Mouse (Mus musculus): ENCODE measurements at regions not wholly inside any gene's neighbourhood (a gene's known extent, or its start where the extent isn't known, plus 50 kb on each side); places are given as distances from the start of the nearest gene placed in this dataset.
"Not testable (repeated sequence)": the region's sequence is repeated elsewhere in the genome, so short reads cannot be mapped to it uniquely, and the experiment has no call there.

DNA sequence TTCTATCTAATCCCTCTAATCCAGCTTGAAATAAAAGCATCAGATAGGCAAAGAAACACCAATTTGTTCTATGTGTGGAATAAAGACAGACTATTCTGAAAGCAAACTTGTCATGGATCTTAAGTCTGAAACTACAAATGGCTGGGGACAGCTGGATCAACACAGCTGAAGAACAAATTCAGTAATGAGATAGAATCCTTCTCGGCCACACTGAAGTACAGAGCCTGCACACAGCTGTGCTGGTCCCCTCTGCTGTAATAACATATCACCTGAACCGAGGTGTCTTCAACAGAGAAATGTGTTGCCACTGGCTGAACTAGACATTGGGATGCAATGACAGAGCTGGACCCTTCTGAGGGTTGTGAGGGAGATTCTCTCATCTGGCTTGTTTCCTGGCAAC, 102.4 kb downstream of the Rchy1 start:
- Histone ChIP-seq H3K4me3 (no peak overlapping the region), H3K27ac (no peak overlapping the region)
- DNase-seq (ENCODE audit: low spot score in 2 of 2), result no peak
- no peak for TF ChIP-seq CTCF (conservative IDR thresholded peaks at IDR 0.05)

DNA sequence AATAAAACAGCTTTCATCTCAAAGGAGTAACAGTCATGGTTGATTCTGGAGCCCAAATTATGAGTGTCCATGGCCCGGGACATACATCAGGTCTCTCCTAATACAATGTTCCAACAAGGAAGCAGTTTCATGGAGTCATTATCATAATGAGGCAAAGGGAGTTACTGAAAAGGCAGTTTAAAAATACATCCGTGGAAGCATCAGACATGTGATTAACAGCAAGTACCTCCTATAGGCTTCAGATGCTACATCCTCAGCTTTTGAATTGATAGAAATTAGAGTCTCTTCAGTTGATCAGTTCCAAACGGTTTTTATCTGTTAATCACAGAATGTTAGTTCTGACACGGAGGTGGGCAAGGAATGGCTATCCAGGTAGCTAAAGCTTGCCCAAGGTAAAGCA, 110.5 kb downstream of the Rchy1 start:
- no peak for TF ChIP-seq CTCF (conservative IDR thresholded peaks at IDR 0.05)
- Histone ChIP-seq H3K4me3 (no peak overlapping the region), H3K27ac (no peak overlapping the region)
- no peak for DNase-seq (ENCODE audit: low spot score in 2 of 2)

DNA sequence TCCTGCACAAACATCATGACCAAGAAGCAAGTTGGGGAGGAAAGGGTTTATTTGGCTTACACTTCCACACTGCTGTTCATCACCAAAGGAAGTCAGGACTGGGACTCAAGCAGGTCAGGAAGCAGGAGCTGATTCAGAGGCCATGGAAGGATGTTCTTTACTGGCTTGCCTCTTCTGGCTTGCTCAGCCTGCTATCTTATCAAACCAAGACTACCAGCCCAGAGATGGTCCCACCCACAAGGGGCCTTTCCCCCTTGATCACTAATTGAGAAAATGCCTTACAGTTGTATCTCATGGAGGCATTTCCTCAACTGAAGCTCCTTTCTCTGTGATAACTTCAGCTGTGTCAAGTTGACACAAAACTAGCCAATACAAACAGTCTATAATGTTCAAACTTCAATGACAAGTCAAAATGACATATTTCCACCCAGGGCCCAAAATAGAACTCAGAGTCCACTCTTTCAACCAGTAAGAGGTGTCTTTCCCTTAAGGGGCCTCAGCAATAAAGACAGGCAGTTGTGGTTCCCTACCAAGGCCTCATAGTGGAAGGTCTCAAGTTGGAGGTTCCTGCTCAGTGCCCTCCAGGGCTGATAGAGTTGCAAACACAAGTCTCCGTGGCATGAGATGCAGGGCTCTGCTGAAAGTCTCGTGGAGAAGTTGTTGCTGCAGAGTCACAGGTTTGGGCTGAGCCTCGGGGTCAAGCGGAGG, 111.9 kb downstream of the Rchy1 start:
- not testable (repeated sequence) for DNase-seq (ENCODE audit: low spot score in 2 of 2); H3K27ac ChIP-seq

DNA sequence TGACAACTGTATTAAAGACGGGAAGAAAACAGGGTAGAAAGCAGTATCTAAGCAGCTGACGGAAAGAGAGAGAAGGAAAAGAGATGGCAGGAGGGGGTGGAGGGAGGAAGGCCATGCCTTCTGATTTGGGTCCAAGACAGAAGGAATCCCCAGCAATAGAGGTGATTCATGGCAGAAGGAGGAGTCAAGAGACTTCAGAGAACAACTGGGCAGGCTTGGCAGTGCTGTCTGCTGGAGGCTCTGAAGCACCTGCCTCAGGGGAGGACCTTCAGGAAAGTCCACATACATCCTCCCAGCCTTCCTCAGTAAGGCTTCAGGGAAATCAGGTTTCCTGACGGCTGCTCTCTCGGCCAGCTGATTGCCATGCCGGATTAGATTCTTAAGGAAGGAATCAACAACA, 112.4 kb downstream of the Rchy1 start:
- no peak overlapping the region for H3K27ac ChIP-seq
- no peak for TF ChIP-seq CTCF (conservative IDR thresholded peaks at IDR 0.05)
- no peak for DNase-seq (ENCODE audit: low spot score in 2 of 2)
- H3K4me3 ChIP-seq, result no peak overlapping the region

More for the DNA sequence above, 111.9 kb downstream of the Rchy1 start:
- not testable (repeated sequence) for H3K4me3 ChIP-seq

DNA sequence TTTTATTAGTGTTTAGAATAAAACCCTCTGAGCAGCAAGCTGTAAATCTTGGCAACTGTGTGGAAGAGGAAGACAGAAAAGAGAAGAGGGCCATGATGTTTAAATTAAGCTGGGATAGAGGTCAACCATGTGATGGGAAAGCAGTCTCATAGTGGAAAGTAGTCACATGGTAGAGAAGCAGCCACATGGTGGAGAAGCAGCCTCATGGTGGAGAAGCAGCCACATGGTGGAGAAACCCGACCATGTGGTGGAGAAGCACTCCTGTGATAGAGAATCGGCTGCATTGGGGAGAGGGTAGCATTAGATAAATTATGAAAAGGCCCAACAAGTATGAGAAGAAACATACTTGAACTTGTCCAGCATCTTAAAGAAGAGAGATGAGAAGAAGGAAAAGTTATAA, 113.3 kb downstream of the Rchy1 start:
- DNase-seq (ENCODE audit: low spot score in 2 of 2), result no peak
- no peak for TF ChIP-seq CTCF (conservative IDR thresholded peaks at IDR 0.05)
- no peak overlapping the region for H3K27ac ChIP-seq
- no peak overlapping the region for H3K4me3 ChIP-seq

DNA sequence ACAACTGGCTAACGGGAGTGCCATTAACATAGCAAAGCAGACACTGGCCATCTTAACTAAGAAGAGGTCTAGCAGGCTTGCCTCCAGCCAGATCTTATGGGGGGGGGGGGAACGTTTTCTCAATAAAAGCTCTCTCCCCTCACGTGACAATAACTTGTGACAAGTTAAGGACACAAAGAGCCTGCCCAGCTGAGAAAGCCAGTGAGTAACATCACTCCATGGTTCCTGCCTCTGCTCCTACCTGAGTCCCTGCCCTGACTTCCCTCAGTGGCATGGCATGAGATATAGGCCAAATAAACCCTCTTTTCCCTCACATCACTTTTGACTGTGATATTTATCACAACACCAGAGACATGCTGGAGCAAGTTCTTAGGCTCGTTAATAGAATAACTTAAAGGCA, 113.8 kb downstream of the Rchy1 start:
- no peak for DNase-seq (ENCODE audit: low spot score in 2 of 2)
- Histone ChIP-seq H3K27ac (no peak overlapping the region), H3K4me3 (no peak overlapping the region)
- TF ChIP-seq CTCF (conservative IDR thresholded peaks at IDR 0.05), result no peak

DNA sequence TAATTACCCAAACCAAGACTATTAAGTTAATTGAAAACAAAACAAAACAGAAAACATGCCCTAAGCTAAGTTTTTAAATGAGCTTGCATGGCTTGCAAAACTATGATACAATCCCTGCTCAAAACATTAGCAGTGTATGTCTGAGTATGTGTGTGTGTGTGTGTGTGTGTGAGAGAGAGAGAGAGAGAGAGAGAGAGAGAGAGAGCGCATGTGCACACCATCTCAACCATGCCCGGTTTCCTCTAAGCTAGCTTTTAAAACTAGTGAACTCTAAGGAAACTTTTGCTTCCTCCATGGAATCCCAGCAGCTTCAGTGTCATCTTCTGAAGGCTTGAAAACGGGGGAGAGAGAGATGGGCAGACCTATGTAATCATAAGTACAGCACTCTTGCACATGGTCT, 114.3 kb downstream of the Rchy1 start:
- no peak overlapping the region for H3K4me3 ChIP-seq
- no peak overlapping the region for H3K27ac ChIP-seq
- DNase-seq (ENCODE audit: low spot score in 2 of 2), result no peak
- no peak for TF ChIP-seq CTCF (conservative IDR thresholded peaks at IDR 0.05)

DNA sequence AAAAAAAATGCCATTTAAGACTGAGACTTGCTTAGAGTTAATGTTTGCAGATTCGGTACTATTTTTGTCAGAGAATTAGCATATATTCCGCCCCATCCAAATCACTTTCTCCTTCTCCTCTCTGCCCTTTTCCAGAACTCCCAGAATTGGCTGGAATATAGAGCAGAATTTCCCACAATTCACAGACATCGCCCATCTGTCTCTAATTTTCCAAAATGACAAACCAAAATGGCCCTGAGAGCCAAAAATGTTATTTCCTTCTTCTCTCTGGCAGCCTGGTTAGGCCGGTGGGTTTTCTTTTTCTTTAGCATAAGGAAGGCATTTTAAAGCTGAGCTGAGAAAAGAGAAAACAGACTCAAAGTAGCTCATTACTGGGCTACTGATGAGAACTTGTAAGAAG, 119.8 kb downstream of the Rchy1 start:
- H3K27ac ChIP-seq, result peak overlapping the region; percentile 43; the same call in 1 of the 2 replicates
- H3K4me3 ChIP-seq, result no peak overlapping the region
- DNase-seq (ENCODE audit: low spot score in 2 of 2), result peak; percentile 37 to 51
- TF ChIP-seq CTCF (conservative IDR thresholded peaks at IDR 0.05), result no peak

DNA sequence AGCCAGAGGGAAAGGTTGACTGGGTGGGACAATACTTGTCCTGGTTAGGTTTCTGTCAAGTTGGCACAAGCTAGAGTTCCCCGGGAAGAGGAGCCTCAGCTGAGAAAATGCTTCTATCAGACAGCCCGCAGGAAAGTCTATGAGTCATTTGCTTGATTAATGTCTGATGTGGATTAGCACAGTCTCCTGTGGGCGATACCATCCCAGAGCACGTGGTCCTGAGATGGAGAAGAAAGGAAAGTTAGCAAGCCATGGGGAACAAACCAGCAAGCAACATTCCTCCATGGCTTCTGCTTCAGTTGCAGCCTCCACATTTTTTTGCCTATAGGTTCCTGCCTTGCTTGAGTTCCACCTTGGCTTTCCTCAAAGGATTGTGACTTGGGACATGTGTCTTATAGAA, 121.8 kb downstream of the Rchy1 start:
- H3K27ac ChIP-seq, result no peak overlapping the region
- DNase-seq (ENCODE audit: low spot score in 2 of 2), result peak in 1 of 2 experiments; percentile 18
- H3K4me3 ChIP-seq, result no peak overlapping the region
- TF ChIP-seq CTCF (conservative IDR thresholded peaks at IDR 0.05), result no peak

DNA sequence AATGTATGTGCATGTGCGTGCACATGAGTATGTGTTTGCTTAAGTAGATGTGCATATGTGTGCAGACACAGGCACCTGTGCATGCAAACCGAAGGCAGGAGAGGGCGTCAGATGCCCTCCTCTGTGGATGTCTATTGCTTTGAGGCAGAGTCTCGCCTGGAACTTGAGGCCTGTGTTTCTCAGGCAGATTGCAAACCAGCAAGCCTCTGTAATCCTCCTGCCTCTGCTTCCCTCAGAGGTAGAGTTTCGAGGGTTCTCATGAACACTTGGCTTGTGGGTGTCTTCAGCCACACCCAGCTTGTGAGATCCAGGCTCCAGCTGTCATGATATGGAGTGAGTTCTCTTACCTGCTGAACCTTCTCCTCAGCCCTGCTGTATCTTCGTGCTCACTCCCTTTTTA, 134.4 kb downstream of the Rchy1 start:
- TF ChIP-seq CTCF (conservative IDR thresholded peaks at IDR 0.05), result no peak
- H3K27ac ChIP-seq, result no peak overlapping the region
- no peak overlapping the region for H3K4me3 ChIP-seq
- no peak for DNase-seq (ENCODE audit: low spot score in 2 of 2)

DNA sequence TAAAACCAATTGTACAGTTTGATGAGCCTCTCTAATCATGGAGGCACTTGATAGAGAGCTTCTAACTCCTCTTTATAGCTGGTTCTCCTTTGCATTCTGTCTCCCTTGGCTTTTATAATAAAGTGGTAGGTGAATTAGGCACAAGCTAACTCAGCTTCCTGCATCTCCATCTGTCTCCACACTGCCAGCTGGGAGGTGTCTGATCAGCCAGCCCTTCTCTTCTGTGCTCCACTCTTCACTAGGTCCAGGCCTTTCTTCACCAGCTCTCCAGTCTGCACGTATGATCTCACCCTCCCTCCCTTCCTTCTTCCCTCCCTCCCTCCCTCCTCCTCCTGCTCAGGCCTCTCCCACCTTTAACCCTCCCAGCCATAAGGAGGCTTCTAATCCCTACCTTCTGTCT, 136.2 kb downstream of the Rchy1 start:
- TF ChIP-seq CTCF (conservative IDR thresholded peaks at IDR 0.05), result no peak
- Histone ChIP-seq H3K27ac (peak overlapping the region; percentile 75), H3K4me3 (no peak overlapping the region)
- DNase-seq (ENCODE audit: low spot score in 2 of 2), result peak; percentile 25 to 41

DNA sequence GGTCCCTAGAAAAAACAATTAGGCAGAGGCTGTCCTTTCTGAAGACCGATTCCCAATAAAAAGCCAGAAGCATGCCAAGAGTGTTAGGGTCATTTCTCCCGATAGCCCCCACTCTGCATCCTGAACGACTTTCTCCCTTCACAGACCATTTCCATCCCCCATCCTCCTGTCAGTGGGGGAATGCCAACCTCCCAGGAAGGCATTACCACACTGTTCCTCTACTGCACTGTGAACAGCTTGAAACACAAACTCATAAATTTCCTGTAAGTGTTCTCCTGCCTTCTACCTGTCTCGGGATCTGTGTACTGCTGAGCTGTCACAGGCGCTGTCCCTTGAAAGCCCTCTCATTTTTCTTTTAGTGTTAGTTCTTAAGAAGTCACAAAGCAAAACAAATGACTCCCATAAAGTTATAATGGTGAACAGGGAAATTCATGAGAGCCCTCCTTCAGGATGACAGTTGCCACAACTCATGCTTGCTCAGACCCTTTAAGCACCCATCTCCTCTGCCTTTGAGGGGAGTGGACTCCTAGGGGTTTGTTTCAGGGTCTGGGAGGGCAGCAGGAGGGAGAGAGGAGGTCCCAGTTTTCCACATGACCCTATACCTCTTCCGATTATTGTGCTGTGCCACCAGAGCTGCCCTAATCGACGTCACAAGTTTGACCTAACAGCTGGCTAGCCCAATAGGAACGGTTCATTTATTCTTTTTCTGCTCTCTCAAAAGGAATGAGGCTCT, 139.9 kb downstream of the Rchy1 start:
- no peak overlapping the region for H3K27ac ChIP-seq
- no peak overlapping the region for H3K4me3 ChIP-seq
- no peak for TF ChIP-seq CTCF (conservative IDR thresholded peaks at IDR 0.05)
- no peak for DNase-seq (ENCODE audit: low spot score in 2 of 2)

DNA sequence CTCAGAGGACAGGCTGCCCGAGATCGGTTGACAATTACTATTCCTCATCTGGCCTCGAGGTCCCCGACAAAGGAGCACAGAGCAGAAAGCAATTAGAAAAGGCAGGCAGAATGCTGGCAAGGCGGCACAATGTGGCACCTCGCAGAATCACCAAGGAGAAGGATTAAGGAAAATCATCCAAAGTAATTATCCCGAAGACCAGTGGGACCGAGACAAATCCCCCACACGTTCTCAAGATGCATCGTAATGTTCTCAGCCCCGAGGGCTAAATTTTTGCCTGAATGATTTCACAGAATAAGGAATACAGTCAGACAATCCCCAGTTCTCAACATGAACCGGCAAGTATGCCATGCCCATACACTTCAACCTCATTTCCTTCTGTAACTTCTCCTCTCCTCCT, 144.1 kb downstream of the Rchy1 start:
- H3K4me3 ChIP-seq, result no peak overlapping the region
- TF ChIP-seq CTCF (conservative IDR thresholded peaks at IDR 0.05), result no peak
- DNase-seq (ENCODE audit: low spot score in 2 of 2), result no peak
- H3K27ac ChIP-seq, result no peak overlapping the region

DNA sequence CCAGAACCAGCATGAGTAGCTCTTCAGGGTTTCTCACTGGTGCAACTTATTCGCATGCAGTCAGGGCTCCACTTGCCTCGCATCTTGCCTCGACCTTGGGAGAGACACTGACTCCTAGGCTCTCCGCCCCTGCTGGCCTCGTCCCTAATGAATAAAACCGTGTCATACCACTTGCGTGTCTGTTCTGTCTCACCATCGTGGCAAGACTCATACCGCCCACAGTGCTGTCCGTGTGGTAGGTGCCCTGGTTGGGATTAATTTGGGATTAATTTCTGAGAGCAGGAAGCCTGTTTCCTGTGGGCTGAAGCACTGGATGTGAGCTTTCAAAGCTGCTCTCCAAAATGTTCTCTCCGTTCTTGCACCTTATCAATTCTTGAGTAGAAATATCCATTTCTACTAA, 144.7 kb downstream of the Rchy1 start:
- DNase-seq (ENCODE audit: low spot score in 2 of 2), result no peak
- TF ChIP-seq CTCF (conservative IDR thresholded peaks at IDR 0.05), result no peak
- H3K27ac ChIP-seq, result no peak overlapping the region
- no peak overlapping the region for H3K4me3 ChIP-seq
